Mouse (Mus musculus) adrenal gland, postnatal 25 days (tissue): ENCODE measurements around the gene Sorcs3. TPM values are rescaled to one million over a fixed set of nuclear protein-coding genes. Genes with fewer than 3 reads are reported as not detected.

Source experiments
- DNase-seq: peaks from one replicate; pipeline ENCODE4 v3.0.0; 2021; ENCODE audit warnings: mixed read lengths
- total RNA-seq: library from RNA; stranded (reverse); gene quantifications from 2 replicates; pipeline ENCODE4 v1.2.3, GENCODE M21; 2021

Sorcs3 gene
- total RNA-seq, 1 experiment from 2014 or later: 0.06 TPM

DNA sequence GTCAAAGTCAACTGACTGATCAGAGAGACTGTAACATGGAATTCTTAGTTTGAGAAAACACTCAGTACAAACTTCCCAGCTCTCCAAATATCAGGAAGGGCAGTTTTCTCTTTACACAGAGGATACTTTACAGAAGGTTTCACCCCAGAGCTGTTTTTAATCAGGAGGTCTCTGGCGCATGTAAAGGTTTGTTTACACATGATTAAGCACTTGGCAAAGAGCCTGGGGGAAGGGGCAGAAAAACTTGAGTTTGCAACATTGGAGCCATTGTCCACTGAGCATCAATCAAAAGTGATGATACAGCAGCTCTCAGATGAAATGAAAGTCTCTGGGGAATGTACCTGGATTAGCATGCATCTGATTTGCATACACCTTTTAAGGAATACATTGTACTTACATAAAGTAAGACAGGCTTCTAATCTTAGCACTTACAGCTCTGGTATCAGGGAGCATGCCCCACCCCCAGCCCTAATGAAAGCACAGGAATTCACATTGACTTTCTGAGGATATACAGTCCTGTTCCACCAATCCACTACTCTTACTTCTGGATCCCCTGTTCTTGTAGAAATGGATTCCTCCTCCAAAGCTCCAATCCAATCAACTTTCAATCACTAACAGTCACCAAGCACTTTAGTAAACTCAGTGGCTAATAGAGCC, 500.6 kb downstream of the Sorcs3 start:
- DNase-seq: no peak

DNA sequence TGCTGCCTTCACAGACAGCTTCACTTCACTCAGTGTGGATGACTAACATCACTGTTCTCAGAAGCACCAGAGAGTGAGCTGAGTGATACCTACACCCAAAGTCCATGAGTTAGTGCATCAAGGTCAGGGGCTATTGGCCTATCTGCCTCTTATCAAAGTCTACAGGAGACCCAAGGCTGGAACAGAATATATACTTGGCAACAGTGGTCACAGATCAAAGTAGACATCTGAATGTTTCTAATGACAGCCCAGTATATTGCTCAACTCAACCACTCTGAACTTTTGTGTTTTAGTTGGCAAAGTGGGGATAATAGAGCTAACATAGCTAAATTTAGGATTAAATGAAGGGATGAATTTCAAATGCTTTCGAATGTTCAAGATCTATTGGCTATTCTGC, 501.1 kb downstream of the Sorcs3 start:
- no peak for DNase-seq

DNA sequence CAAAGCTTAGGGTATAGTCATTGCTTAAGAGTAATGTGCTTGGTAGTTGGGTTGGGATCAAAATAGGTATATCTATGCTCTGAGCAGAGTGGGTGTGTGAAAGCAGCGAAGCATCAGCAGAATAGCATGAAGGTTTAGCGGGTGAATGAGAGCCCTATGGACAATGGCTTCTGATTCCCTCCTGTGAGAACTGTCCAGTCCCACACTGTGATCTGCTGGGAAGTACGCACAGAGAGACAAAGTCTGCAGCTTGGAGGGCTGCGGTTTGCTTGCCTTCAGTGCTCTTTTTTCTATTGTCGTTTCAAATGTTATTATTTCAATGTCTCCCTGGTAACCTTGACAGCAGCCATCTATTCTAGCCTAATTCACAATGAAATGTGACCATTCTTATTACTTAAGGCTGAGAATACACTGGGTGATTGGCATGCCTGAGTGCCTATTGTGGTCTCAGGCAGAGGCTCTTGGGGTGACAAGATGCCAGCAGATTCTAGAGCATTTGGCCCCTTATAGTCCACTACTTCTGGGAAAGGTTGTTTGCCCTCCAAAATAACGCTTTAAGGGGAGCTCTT, 520.1 kb downstream of the Sorcs3 start:
- DNase-seq: no peak

DNA sequence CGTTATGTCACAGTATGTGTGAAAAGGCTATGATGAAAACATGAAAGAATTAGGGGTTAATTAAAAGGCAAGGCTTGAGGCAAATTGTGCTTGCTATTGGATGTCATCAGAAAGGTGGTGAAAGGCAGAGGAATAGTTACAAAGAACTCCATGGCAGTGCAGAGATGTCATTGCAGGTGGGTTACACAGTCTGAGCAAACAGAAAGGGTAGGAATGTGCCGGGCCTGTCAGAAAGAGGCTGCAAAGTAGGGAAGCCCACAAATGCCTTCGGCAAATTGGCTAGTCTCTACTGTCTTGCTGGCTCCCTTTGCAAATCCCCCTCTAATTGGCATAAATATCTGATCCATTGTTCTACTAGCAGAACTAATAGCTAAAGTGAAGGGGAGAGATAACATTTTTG, 521.2 kb downstream of the Sorcs3 start:
- no peak for DNase-seq

DNA sequence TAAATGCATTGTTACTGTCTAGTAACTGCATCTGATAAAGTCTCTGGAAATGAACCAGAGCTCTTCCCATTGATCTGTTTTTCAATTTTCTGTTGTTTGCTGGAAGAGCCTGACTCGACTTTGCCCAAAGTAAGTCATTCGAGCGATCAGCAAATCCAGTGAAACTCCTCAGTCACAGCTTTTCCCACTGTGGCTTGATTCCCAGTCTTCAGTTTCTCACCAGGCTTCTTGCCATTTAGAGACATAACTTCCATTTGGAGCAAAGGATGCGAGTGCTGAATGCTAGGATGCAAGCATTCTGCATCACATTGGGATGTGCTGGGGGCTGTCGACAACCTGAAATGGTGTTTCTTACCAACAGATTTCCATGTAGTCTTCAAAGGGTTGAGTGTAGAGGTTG, 521.8 kb downstream of the Sorcs3 start:
- no peak for DNase-seq

DNA sequence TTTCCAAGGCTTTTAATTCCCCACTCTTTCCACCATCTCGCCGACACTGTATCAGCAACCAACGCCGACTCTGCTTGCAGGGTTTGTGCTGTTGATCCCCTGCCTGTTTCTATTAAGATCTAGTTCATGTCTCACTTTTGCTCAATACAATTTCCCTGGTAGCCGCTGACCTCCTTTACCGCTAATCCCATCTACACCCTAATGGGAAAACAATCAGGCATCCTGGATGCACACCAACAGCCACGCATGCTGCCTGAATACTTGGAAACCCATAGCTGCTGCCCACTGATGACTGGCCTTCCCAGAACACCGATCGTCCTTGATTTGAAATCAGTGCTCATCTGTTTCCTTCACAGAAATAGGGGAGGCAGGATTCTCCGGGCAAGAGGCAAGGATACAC, 525.9 kb downstream of the Sorcs3 start:
- no peak for DNase-seq

DNA sequence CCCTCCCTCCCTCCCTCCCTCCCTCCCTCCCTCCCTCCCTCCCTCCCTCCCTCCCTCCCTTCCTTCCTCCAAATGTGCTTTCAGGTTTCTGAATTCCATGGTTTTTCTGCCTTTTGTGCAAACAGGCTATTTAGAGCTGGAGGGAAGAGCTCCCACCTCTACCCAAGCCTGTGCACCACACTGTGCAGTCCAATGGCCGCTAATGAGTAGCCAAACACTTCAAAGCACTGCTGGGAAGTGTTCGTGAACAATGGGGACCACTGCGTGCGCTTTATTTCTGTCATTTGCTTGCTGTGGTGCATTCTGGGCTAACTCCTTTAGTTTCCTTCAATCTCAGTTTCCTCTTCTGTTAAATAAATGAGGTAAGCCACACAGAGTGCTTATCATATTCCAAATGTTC, 528.5 kb downstream of the Sorcs3 start:
- DNase-seq: no peak

DNA sequence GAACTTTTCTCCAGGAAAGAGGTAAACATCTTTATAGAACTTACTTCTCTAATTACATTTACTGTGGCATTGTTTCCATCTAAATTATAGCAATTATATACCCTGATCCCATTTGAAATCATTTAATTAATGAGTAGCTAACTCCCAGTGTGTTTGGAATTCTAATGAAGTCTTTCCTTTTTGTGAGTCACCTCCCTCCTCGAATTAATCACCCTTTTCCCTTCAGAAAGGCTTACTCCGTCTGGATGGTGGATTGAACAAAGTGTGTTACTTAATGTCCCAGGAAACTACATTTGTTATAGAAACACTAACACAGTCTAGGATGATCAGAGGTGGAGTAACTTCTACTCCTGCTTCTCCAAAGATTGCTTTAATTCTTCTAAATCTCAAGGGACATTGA, 531.7 kb downstream of the Sorcs3 start:
- no peak for DNase-seq

DNA sequence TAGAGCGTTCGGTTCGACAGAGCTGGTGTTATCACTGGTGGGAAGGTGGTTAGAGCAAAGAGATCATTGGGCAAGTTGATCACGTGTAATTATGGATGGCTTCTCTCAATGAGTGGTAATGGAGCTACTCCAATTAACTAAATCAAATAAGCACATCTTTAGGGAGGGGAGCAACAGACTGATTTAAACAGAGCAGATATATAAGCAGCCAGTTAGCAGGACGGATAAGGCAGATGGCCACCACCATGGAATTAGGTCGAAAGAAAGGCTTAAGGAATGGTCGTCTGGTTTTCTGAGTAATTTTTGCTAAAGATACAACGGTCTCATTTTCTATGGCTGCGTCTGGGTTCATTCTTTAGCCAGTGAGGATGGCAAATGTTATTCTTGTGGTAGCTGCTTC, 549.3 kb downstream of the Sorcs3 start:
- DNase-seq: no peak

DNA sequence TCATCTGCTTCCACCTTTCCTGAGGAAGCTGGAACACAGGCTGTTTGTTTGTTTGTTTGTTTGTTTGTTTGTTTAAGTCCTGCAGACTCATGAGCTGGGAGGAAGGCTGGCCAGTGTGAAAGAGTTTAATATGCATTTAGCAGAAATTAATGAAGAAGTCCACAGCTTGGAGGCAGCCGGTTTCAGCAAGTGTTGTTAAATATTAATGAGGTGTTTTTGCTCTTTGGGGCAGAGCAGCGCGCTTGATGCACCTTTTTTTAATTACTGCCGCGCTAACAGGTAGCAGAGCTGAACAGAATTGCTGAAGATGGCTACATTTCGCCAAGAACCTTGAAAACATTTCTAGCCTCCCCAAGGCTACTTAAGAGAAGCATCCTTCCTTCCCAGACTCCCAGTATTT, 551.0 kb downstream of the Sorcs3 start:
- DNase-seq: no peak

DNA sequence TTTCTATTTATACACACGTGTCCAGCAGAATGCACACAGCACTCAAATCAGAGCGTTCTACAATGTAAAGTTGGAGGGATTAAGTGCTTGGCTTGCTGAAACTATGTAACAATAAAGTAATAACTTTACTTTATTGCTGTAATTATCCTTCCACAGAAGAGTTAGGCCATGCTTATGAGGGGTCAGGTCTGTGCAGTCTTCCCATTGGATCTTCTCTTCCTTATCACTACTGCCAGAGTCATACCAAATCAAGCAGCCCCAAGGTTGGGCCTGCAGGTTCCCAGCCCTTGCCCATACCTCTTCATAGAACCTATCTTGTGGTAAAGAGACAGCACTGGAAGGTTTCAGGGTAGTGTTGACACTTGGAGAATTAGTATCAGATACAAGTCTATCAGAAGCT, 560.7 kb downstream of the Sorcs3 start:
- no peak for DNase-seq

DNA sequence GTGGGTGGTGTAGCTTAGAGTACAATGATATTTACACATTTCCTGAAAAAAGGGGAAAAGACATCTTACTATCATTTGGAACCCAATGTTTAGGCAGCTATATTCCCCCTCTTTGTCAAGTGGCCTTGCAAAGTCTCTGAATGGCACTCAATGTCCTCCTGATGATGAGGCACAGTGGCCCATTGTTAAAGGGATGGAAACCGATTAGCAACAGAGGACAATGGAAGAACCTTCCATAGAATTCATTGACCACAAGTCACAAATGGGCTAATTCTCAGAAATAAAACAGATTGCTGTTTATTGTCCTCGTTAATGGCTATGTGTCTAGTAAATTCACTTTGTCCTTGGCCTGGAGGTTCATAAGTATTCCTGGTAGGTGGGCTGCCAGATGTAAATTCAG, 565.7 kb downstream of the Sorcs3 start:
- no peak for DNase-seq

DNA sequence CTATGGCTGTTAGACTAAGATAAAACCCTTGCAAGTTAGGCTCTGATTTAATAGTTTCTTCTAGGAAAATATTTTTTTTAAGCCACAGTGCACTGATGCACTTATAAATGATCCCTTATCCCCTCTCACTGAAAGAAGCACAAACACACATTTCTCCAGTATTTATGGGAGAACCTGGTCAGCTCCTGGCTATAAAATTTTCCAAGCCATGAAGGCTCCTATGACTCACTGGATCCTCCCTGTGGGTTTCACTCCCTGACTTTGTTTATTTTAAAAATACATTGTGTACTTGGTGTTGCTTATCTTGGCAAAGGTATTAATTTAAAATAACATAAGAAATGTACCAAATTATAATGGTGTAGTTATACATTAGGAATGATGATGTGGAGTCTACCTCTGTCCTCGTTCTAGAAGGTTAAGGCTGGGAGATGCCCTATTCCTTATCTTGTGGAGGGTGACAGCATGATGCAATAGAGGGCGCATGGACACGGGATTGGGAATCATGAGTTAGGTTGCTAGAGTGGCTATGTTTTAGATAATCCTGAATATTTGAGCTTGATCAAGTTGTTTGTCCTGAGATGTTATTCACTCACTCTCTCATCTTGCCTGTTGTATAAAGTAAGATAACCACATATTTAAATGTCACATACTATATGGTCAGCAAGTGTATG, 573.4 kb downstream of the Sorcs3 start:
- no peak for DNase-seq

DNA sequence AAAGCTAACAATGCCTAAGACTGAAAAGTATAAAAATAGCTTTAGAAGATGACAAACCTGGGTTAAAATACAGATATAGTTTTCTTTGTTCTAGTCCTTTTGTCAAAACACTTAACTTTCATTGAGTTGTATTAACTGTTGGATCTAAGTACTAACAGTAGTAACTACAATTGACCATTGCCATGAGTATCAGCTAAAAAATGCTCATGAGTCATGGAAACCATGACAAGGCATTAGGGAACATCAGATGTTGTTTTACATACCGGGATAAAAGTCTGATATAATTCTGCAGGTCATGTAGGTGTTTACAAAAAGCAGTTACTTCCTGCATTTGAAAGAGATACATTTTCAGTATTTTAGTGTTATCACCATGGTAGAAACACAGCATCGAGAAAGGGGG, 575.0 kb downstream of the Sorcs3 start:
- DNase-seq: no peak

DNA sequence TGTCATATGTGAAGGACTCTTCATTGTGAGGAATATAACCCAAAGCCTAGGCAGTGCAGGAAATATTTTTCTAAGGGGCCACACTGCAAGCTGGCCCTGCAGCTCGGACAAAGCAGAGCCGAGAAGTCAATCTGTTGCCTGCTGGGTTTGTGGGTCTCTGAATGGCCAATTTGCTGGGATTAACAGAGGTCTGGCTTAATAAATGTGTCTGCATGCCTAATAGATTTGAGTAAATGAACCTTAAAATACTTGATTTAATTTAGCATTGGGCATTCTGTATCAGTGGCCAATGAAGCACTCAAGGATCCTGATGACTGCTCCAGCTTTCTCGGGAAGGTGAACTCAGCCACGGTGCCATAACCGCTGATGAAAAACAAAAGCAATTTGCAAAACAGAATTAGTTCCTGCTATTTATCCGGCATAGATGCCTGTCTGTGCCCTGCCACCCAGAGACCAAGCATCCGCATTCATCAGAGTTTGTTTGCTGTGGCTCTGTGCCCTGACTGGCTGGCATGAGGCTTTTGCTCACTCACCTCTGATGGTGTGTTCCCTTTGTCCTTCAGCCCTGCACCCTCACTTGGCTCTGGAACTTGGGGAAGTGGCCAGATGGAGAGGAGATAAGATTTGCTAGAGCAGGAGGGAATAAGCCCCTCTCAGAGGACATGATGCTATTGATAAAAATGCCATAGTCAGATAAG, 576.3 kb downstream of the Sorcs3 start:
- no peak for DNase-seq

DNA sequence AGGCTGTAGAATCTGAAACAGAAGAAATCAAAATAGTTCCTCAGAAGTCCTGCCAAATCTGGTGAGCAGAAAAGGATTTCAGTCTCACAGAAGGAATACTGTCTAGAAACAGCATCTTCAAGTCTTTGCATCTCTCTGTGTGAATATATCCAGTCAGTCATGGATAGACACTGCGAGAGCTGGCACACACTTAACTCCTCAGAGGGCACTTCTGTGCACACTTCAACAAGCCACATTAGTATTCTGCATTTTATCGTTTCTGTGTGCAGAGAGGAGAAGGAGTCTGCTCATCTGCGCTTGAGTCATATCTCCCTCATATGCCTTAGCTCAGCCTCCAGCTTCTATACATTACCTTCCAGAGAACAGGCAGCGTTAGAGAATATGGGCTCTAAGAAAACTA, 581.4 kb downstream of the Sorcs3 start:
- DNase-seq: no peak

DNA sequence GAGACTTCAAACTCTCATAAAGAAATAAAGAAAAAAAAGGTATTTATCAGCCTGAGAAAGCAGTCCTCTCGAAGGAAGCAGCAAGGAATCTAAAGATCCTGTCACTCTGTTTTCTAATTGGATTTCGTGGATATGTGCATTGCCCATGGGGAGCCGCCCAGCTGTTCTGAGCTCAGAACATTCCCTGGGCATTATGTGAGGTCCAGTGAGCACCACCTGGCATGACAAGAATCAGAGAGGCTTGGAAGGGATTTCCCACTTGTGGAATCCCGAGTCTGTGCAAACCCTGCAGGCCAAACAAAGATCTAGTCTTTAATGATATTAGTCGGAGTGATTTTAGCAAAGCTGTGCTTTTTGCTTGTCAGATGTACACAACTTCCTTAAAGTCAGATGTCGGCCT, 598.7 kb downstream of the Sorcs3 start:
- DNase-seq: no peak

DNA sequence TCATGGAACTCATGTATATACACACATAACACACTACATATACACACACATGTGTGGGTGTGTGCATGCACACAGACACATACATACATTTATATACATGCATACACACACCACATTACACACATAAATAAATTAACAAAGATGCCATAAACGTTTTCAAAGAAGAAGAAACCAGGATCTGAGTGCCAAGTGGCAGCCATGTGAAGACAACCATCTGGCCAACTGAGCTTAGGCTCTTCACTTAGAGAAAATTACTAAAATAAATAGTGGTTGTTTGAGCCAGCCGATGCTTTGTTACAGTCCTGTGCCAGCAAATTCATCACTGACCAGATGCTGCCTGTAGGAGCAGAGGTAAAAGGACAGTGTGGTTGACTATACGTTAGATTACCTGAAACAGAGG, 605.7 kb downstream of the Sorcs3 start:
- DNase-seq: no peak

DNA sequence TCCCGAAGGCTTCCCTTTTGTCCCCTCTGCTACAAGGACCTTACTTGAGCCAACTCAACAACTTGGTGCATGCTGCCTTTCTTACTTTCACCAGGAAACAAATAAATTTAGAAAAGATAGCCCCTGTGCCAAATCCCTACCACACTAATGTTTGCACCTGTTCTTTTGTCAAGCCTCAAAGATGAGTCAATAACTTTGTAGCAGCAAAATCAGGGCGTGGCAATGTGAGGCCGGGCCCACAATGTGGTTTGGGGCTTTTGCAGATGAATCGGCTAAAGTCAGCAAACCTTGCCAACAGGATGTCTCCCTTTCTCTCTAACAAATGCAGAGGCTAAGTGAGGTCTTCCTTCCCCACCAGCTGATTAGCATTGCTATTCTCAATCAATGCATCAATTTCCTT, 608.0 kb downstream of the Sorcs3 start:
- no peak for DNase-seq

DNA sequence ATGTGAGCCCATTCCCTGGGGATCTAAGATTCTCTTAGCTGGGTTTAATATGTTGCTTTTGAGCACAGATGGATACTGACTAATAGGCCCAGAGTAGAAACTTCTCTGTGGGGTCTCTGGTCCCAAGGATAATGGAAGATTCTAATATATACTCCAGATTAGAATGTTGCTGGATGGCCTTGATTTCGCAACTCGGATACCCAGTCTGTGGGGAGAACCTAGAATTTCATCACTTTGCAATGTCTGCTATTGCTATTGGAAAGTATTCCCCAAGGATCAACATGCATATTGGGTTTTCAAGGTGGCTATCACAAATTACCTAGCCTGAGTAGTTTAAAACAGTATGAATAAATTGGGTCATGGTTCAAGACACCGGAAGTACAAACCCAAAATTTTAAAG, 609.2 kb downstream of the Sorcs3 start:
- no peak for DNase-seq

DNA sequence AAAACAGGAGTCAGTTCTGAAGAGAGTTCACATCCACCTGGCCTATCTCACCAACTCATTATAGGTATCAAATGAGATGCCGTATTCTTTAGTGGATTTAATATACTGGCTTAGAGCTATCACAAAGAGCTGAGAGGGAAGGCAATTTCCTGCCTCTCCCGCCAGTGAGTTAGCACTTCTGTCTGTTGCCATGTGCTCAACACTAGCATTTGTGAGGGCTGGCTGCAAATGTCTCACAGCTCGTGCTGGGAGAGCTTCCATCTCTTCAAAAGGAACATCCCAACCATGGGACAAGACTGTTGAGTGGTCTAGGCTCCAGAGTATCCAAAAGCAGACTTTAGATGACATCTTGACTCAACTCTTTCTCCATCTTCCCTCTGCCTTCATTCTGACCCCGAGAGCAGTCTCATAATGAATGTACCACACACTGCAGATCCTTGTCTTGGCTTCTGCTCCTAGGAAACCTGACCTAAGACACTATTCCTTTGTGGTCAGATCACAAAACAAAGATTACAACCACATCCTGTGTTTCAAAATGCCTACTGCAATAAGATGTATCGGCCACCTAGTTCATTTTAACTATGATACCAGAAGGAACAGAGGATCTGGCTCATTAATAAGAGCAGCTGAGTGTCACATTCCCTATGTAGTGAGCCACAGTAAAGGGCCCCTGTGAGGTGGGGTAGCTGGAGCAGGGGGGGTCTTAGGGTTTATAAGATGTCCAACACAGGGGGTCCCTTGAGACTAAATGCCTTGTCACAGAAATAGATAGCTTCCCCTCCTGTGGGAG, 614.9 kb downstream of the Sorcs3 start:
- no peak for DNase-seq

DNA sequence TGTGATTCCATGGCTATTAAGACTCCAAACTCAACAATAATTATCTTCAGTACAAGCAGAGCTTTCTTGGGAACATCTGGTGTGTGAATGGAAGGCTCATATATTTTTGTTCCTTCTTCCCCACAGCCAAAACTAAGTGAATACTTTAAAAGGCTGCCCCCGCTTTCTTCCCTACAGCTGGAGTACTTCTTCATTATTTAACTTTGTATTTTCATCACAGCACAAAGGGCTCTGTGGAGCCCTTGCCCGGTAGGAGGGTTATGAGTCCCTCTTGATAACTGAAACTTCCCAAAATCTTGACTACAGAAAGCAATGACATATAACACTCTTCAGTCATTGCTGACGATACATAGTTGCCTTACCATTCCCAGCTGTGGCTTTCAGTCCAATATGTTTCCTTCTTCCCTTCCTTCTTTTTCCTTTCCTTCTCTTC, 615.5 kb downstream of the Sorcs3 start:
- no peak for DNase-seq

DNA sequence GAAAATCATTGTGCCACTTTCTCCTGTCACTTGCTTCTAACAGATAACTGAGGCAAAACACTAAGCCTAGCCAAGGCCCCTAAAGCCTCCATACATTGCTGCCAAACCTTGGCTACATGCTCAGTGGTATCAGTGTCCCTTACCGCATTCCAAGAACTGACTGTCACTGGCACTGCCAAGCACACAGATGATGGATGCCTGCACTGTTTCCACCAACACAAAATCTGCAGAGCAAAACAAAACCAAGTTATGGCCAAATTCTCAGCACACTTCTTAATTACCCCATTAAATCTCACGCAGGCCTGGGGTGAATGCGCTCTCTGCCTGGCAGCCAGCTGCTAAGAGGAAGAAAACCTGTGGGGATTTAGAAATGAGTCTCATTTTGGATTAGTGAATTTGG, 628.5 kb downstream of the Sorcs3 start:
- DNase-seq: no peak
